Comparison of ENCODE assay signal across 8 mouse cellular contexts in genomic region chr11:5521516-5522291, GRCm38 (mm10). TPM values are rescaled to one million over a fixed set of nuclear protein-coding genes. Genes with fewer than 3 reads are reported as not detected.
DNase-seq lines count a peak whose midpoint lies in the region; ATAC-seq and TF ChIP-seq lines count a peak whose summit lies in the region.

No protein-coding gene starts in this region.

- H3K27ac ChIP-seq in gastrocnemius, adult 2 months, result peak overlapping the region; percentile 99
- H3K27ac ChIP-seq in hindbrain, postnatal 0 days, result peak overlapping the region; percentile 97
- H3K27ac ChIP-seq in left cerebral cortex, adult 2 months, result peak overlapping the region; percentile 98
- H3K27ac ChIP-seq in macrophage, result peak overlapping the region; percentile 92

- intact Hi-C loops in gastrocnemius, adult 2 months (cut with DNase I), result loop anchor here (2.0 kb wide), 1 partner anchor 37 kb away; no protein-coding TSS in a partner anchor
- intact Hi-C loops in left cerebral cortex, adult 2 months (cut with DNase I), result loop anchor here (2.0 kb wide), 2 partner anchors 21 to 37 kb away; partner anchors contain the start of gene Ccdc117

- ATAC-seq in common myeloid progenitor, adult 5-6 weeks (replicated peaks; ENCODE audit: low read depth, poor library complexity, severe bottlenecking), result peak; percentile 67
- ATAC-seq in hindbrain, postnatal 0 days, result peak; percentile 52

- under 1% methylated on average over 34 of the region's 34 CpGs for WGBS in hindbrain, postnatal 0 days
- 1% methylated on average over 31 of the region's 34 CpGs for WGBS in macrophage (ENCODE audit: missing documents)

- peaks cover 29% of the 10 kb centered on the region for H3K36me3 ChIP-seq in hindbrain, postnatal 0 days (ENCODE audit: insufficient read depth, low read length)
- H3K36me3 ChIP-seq in macrophage (ENCODE audit: inconsistent target), result peaks cover 38% of the 10 kb centered on the region

- peak overlapping the region; percentile 71 for H3K4me2 ChIP-seq in hindbrain, postnatal 0 days (ENCODE audit: low read depth, low read length)

- peak overlapping the region; percentile 100 for H3K4me3 ChIP-seq in gastrocnemius, adult 2 months
- H3K4me3 ChIP-seq in hindbrain, postnatal 0 days (ENCODE audit: low read length), result peak overlapping the region; percentile 82
- H3K4me3 ChIP-seq in left cerebral cortex, adult 2 months, result peak overlapping the region; percentile 100
- peak overlapping the region; percentile 85 for H3K4me3 ChIP-seq in macrophage (ENCODE audit: inconsistent target)

- peak overlapping the region; percentile 99 for H3K9ac ChIP-seq in hindbrain, postnatal 0 days (replicated peaks; ENCODE audit: low read length)

- peaks cover 45% of the 10 kb centered on the region for H3K79me2 ChIP-seq in macrophage (ENCODE audit: inconsistent target)

- peak; percentile 65 for DNase-seq in ZHBTc4 (ENCODE audit: low read depth, low spot score)
- DNase-seq in gastrocnemius, adult 2 months, result peak; percentile 87
- DNase-seq in hindbrain, postnatal 0 days (ENCODE audit: low spot score), result peak; percentile 84
- DNase-seq in left cerebral cortex, adult 2 months (ENCODE audit: extremely low spot score in 1 of 2, low spot score in 2 of 2), result peak; percentile 62 to 74
- DNase-seq in right cerebral cortex, adult 18-20 months, result peak; percentile 83
- peak; percentile 73 to 84 for DNase-seq in urinary bladder, postnatal 36 days (ENCODE audit: low spot score in 2 of 2)

- no peaks in the 10 kb centered on the region for H3K9me3 ChIP-seq in hindbrain, postnatal 0 days (ENCODE audit: low read length)

- peaks cover 6% of the 10 kb centered on the region for H3K4me1 ChIP-seq in hindbrain, postnatal 0 days (ENCODE audit: insufficient read depth, low read length)

- peak; percentile 70 for TF ChIP-seq CTCF in gastrocnemius, adult 2 months (IDR thresholded peaks at IDR 0.05)
- peak; percentile 70 for TF ChIP-seq CTCF in hindbrain, postnatal 0 days (IDR thresholded peaks at IDR 0.05; ENCODE audit: low read depth)
- TF ChIP-seq CTCF in left cerebral cortex, adult 2 months (IDR thresholded peaks at IDR 0.05), result peak; percentile 55

- H3K27me3 ChIP-seq in hindbrain, postnatal 0 days (ENCODE audit: insufficient read depth, low read length), result no peaks in the 10 kb centered on the region

RNA-seq across cellular contexts. Expression of gene Xbp1, which starts 1.2 kb away (rescaled TPM):
- 58.4 and 72.0 TPM in 2 replicates for total RNA-seq in common myeloid progenitor, adult 5-6 weeks (2017)
- 10 to 100 TPM; 64.5 to 70.5 TPM for total RNA-seq in gastrocnemius, adult 2 months (2021)
- total RNA-seq in hindbrain, postnatal 0 days (2014; rRNA removed), result 95.0 and 102 TPM in 2 replicates
- polyA plus RNA-seq in hindbrain, postnatal 0 days (2015; fragmentation: Nextera tagmentation; extraction: Ambion mirVana), result 87.1 and 88.9 TPM in 2 replicates
- 100 to 1,000 TPM in 1 of 2 experiments, 10 to 100 TPM in 1; 96.6 to 121 TPM for total RNA-seq in left cerebral cortex, adult 2 months (2021)
- 100 to 1,000 TPM in 16 of 26 experiments, 10 to 100 TPM in 10; 55.6 to 150 (median 114) TPM for total RNA-seq in macrophage (2018; cell fraction: chromatin; rRNA removed)
- 100 to 1,000 TPM in 21 of 26 experiments, 10 to 100 TPM in 5; 85.9 to 123 (median 106) TPM for total RNA-seq in macrophage (2018; cell fraction: cytosol; rRNA removed)
- 100 to 1,000 TPM in 17 of 26 experiments, 10 to 100 TPM in 9; 68.4 to 166 (median 118) TPM for total RNA-seq in macrophage (2018; cell fraction: nucleus; rRNA removed)
- 86.5 to 117 TPM (median 108 TPM) in 3 replicates for polyA plus RNA-seq in macrophage (2018)

RNA-seq across cellular contexts. Expression of gene Ccdc117, which starts 20.3 kb away (rescaled TPM):
- 38.4 and 41.7 TPM in 2 replicates for total RNA-seq in common myeloid progenitor, adult 5-6 weeks (2017)
- 10 to 100 TPM; 16.3 to 30.0 TPM for total RNA-seq in gastrocnemius, adult 2 months (2021)
- 10.1 and 10.5 TPM in 2 replicates for total RNA-seq in hindbrain, postnatal 0 days (2014; rRNA removed)
- 5.8 and 6.6 TPM in 2 replicates for polyA plus RNA-seq in hindbrain, postnatal 0 days (2015; fragmentation: Nextera tagmentation; extraction: Ambion mirVana)
- 10 to 100 TPM; 14.7 to 16.3 TPM for total RNA-seq in left cerebral cortex, adult 2 months (2021)
- total RNA-seq in macrophage (2018; cell fraction: chromatin; rRNA removed), result 10 to 100 TPM in 9 of 26 experiments, 1 to 10 TPM in 17; 1.7 to 17.9 (median 7.0) TPM
- 10 to 100 TPM in 18 of 26 experiments, 1 to 10 TPM in 8; 5.1 to 20.5 (median 14.4) TPM for total RNA-seq in macrophage (2018; cell fraction: cytosol; rRNA removed)
- 10 to 100 TPM in 11 of 26 experiments, 1 to 10 TPM in 15; 3.2 to 25.1 (median 8.5) TPM for total RNA-seq in macrophage (2018; cell fraction: nucleus; rRNA removed)
- polyA plus RNA-seq in macrophage (2018), result 9.4 to 16.8 TPM (median 15.8 TPM) in 3 replicates

RNA-seq across cellular contexts. Expression of gene Ankrd36, which starts 47.8 kb away (rescaled TPM):
- total RNA-seq in common myeloid progenitor, adult 5-6 weeks (2017), result not detected in 2 replicates
- total RNA-seq in gastrocnemius, adult 2 months (2021), result not detected
- not detected in 2 replicates for total RNA-seq in hindbrain, postnatal 0 days (2014; rRNA removed)
- not detected in 2 replicates for polyA plus RNA-seq in hindbrain, postnatal 0 days (2015; fragmentation: Nextera tagmentation; extraction: Ambion mirVana)
- total RNA-seq in left cerebral cortex, adult 2 months (2021), result not detected
- not detected for total RNA-seq in macrophage (2018; cell fraction: chromatin; rRNA removed)
- total RNA-seq in macrophage (2018; cell fraction: cytosol; rRNA removed), result not detected
- total RNA-seq in macrophage (2018; cell fraction: nucleus; rRNA removed), result not detected
- not detected in 3 replicates for polyA plus RNA-seq in macrophage (2018)

Comparison
In these comparisons a context has a peak if more than half of its experiments do, and no peak if none do; other contexts are left out.
1. Peak in every context shown above with its lines: DNase-seq, ATAC-seq, H3K4me3 ChIP-seq and H3K27ac ChIP-seq.